Mouse (Mus musculus) kidney, adult 8-10 months (tissue): ENCODE data around the gene Mroh2a.

Source experiments
- DNase-seq, 2 experiments: peaks; one replicate each; pipeline ENCODE4 v3.0.0; 2022

Mroh2a gene

DNA sequence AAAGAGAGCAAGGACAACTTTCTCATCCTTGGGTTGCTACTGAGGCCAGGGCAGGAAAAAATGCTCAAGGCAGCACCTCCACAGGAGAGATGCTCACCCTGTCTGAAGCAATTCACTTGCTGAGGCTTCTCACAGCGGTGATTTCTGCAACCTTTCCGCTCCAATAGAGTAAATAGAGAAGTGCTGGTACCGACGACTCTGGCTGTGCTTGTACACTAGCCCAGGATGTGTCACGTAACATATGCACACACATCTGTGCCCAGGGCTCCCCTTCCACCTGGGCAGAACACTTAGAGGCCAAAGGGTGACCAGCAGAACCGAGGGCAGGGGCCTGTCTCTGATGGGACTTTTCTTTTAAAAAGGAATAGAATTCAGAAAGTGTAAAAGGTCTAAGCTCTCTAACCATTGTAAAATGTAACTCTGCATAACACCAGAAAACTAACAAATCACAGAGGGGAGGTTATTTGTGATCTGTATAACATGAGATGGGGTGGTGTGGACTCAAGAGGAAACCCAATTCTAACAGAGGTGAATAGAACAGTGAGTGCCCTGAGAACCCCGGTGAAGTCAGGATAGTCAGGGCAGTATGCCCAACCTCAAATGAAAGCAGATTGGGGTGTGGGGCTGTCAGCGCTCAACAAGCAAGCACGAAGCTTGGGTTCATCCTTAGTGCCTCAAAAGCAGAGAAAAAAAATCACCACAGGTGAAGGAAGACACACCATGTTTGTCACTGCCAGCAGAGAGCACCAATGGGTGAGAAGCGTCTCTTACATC lies 34.0 kb downstream of the Mroh2a start:
- DNase-seq: no peak

DNA sequence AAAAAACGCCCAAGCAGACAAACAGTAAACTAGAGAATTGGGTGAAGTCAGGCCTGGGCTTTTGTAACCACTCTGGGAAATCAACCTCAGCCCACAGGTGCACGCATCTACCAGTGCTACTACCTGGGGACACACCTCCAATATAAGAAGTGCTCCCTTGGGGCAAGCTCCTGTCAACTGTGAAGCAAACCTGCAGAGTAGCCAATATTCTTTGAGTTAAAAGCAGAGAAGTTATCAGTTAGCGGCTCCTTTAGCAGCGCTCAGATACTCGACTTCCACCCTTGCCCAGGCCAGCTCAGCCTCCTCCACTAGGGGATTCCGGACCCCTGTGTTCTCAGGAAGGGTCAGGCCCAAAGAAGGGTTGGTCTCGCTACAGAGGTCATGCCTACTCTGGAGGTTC lies 34.9 kb downstream of the Mroh2a start:
- no peak for DNase-seq

DNA sequence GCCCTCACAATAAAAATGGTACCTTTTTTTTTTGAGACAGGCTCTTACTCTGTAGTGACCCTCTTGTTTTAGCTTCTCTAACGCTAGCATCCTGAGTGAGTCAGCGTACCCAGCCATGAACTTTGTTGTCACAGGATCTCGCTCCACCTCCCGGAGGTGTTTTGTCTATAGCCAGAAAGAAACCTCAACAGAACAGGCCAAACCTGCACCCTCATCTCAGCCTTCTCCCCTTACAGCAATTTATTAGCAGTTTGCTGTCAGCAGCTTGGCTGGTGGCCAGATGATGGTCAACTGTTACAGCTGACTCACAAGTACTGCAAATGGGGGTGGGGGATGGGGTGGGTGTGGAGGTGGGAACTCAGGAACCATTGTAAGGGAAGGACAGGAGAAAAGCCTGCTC lies 35.5 kb downstream of the Mroh2a start:
- DNase-seq: peak in 1 of 2 experiments; percentile 60

DNA sequence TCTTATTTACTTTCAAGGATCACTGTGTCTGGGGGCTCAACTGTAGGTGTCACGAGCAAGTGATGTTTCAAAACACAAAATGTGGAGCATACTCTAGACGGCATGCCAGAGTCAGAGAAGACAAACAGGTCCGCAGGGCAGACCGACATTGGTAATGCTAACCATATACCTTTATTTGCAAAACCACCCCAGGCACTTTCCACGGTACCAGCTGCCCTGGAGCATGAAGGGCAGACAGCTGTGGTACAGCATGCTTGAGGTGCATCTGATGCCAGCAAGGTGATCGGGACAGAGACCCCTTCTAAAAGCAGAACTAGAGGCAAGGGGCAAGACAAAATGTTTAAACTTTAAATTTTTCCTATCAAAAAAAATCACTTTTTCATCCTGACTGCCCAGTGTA lies 36.2 kb downstream of the Mroh2a start:
- DNase-seq: no peak

DNA sequence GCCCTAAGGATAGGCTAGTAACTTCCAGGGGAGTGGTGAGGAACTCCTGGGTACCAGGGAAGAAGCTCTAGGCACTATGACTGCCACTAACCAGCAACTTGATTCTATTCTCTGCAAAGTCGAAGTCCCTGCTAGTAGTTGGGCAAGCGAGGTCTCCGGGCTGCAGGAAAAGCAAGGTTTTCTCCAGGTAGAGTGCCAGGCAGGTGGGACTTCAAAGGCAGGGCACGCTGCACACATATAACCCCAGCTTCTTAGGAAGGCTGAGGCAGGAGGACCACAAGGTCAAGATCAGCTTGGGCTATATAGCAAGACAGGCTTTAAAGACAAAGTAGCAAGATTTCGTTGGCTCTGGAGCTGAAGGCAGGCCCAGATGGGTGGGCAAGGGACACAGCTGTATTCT lies 37.0 kb downstream of the Mroh2a start:
- DNase-seq: no peak

DNA sequence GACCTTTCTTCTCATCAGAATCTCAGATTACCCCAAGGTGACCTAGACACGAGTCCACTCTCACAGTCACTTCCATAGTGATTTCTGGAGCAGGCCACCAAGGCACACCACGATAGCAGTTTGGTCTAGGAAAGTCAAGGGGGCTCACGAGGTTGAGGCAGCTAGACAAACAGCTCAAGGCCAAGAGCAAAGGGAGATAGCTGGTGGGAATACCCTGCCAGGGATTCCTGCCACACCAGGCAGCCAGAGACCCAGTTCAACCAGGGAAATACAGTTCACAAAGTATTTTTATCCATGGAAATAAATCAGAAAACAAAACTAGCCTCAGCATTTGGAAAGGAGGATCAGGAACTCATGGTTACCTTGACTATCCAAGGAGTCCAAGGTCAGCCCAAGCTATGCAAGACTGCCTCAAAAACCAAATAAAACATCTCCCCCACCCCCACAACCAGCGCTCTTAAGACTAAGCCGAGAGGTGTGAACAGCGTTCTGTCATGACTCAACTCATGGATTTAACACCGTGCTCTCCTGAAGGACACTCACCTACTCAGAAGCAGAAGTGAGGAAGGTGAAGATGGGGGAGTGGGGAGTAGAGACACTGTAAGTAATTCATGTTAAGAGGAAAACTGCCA lies 37.6 kb downstream of the Mroh2a start:
- DNase-seq: no peak

DNA sequence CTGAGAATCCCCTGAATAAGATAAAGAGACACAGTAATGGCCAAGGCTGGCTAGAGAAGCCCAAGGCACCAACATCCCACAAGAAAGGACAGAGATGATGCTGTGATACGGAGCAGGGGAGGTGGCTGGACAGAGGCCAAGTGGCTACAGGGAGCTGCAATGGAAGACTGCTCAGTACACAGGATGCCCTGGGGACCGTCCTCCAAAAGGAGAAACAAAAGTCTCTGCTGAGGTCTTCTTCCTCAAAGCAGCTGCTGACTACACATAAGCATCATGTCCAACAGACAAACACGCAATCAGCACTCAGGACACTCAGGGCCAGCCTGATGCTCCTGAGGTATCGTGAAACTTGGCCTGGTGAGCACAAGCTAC lies 38.1 kb downstream of the Mroh2a start:
- no peak for DNase-seq

DNA sequence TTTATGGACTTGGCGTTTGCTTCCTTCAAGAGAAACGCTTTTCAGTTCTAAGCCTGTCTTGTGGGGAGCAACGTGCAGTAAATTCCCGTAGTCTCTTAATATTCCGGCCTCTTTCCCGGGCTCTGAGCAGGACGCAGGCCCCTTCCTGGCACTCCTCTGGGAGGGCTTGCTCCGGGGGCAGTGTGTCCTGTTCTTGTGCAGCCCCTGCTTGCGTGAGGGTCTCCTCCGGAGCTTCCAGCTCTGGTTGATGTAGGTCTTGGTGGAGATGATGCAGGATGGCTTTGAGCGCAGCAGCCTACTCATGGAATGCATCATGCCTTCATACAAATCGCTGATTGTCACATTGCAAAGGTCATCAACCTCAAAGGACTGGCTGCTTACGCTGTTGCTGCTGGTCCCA lies 39.3 kb downstream of the Mroh2a start:
- no peak for DNase-seq

DNA sequence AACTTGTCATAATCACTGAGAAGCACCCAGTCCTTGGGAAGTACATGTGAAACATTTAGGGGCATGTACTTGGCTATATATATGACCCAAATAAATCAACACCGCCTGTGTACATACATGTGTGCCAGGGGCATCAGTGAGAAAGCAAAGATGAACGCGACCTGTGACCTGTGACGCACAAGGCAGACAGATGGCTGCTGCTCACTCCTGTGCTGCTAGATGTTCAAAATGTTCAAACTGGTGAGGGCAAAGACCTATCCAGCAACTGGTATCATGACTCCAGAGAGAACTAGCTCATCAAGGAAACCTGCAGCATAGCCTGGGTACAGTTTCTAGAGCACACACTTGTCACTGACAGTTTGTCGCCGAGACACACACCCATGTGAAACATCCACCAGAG lies 40.7 kb downstream of the Mroh2a start:
- DNase-seq: no peak

DNA sequence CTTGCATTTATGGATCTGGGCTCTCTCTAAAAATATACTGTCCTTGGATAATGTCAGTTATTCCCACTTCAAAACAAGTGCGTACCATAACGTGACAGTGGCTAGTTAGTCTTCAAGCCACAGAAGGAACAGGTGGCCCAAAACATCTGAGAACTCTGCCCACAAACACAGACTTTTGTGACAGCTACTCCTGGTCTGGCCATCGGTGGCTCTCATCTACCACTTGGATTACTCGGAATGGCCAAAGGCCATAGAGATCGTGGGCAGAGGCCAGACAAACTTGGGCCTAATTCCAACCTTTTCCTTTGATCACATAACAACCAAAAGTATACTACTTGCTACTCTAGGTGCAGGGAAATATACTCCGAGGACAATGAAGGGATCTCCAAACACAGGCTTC lies 41.3 kb downstream of the Mroh2a start:
- DNase-seq: no peak

DNA sequence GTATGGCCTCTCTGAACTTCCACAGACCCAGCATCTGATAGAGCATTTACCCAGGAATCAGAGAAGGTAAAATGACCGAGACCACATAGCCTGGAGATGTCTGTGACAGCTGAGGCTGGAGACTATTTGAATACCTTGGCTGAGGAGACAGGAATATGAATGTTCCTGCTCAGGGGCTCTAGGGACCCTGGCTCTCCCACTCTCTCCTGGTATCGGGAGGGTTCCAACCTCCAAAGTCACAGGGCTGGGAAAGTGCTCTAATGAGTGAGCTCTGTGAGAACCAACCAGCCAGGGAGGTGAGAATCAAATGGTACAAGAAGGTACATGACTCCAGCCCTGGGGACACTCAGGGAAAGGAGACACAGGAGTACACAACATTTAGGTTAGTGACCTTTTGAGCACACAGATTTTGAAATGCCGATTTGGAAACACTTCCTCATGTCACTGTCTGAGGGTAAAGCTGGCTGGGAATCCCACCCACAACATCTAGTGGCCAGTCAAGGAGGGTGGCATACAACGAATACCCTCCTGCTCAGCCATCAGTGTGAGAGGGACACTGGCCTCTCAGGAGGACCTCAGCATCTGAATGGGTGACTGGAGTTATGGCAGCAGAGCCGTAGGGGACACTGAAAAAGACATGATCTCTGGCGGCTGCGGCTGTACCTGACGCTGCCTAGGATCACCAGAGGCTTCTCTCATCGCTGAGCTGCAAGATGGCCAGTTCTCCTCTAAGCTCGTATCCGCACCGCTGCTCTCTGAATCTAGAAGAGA lies 42.9 kb downstream of the Mroh2a start:
- DNase-seq: no peak

DNA sequence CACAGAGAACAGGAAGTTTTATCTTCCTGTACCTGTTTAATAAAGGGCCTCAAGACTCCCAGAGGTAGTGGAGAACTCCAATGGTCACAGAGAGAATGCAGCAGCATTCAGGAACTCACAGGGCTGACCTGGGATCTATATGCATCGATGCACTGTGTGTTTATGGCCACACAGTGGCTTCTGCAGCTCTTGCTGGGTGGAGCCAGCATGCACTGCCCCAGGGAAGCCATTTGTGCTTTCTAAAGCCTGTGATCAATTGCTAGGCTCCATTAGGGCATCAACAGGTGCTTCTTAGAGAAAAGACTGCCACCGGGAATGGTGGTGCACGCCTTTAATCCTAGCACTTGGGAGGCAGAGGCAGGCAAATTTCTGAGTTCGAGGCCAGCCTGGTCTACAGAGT lies 46.1 kb downstream of the Mroh2a start:
- DNase-seq: peak in 1 of 2 experiments; percentile 3

DNA sequence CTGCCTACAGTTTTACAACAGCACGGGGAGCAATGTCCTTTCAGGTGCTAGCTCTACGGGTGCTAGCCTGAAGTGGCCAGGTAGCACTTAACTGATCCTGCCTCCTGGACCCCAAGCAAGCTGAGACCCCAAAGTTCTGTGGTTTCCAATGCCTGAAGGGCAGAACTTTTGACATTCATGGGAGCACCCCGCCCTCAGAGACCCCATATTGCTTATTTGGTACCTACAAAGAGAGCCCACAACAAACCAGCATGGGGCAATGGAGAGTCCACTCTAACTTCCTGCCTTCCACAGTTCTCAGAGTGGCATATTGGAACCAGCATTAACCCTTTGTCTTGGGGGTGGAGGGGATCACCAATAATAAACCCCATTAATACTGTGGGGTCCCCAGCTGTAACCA lies 46.5 kb downstream of the Mroh2a start:
- DNase-seq: no peak

DNA sequence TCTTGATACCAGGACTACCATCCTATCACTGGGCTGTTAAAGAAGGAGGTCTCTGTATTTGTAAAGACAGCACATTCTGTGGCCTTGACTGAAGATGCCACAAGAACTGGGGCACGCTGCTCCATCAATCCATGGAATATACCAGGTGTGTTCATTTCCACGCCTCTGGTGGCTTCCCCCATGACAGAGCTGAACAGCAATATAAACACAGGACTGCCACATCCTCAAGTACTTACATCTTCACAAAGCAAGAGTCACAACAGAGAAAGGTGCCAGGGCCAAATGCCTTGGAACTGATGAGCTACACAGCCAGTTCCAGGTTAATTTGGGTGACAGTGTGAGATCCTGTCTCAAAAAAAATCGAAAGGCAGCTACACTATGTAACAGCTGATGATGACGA lies 47.0 kb downstream of the Mroh2a start:
- DNase-seq: peak in 1 of 2 experiments; percentile 10

DNA sequence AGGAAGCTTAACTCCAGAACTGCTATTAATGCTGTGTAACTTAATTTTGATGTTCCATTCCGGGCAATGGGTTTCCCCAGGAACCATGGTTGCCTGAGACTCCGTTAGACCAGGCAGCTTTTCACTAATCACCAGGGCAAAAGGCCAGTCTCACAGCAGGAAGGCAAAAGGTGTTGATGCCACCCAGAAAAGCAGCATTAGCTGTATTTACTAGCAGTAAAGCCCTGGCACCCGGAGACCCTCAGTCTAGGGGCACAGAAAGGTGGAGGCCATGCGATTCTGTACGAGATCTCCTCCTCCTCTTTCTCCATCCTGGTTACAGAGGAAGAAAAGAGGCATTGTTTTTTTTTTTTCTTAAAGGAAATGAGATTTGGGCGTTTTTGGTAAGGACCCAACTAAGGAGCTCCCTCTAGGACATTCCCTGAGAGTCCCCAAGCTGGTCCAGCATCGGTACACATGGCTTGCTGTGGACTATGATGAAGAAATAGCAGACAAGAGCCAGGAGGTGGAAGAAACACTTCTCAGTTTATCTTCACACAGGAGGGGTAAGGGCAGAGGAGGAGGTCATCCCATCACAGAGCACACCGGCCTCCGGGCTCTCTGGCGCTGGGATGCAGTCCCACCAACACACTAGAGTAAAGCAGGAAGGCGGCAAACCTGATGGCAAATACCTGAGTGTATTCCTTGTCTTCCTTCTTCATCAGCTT lies 47.7 kb downstream of the Mroh2a start:
- DNase-seq: no peak

DNA sequence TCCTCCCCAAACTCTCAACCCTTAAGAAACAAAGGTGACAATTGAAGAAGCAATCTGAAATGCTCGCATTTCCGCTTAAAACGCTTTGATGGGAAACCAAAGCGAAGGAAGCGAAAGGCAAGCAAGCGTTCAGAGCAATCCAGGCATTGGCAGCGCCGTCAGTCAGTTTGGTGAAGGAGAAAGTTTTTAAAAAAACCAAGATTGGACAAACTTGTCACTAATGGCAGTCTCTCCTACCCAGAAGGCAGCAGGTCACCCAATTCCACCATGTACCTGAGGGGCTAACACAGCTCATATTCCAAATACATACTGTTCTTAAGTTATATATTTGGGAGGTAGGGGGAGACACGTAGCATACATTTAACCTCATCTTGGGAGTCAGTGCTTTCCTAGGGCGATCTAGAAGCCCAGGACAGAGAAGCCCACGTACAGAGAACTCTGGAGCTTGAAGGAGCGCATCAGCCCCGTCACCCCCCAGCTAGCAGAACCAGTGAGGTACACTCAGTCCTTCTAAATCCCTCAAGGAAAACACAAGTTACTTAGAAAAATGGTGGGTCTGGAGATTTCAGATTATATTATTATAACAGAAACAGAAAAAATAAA lies 48.4 kb downstream of the Mroh2a start:
- DNase-seq: no peak

DNA sequence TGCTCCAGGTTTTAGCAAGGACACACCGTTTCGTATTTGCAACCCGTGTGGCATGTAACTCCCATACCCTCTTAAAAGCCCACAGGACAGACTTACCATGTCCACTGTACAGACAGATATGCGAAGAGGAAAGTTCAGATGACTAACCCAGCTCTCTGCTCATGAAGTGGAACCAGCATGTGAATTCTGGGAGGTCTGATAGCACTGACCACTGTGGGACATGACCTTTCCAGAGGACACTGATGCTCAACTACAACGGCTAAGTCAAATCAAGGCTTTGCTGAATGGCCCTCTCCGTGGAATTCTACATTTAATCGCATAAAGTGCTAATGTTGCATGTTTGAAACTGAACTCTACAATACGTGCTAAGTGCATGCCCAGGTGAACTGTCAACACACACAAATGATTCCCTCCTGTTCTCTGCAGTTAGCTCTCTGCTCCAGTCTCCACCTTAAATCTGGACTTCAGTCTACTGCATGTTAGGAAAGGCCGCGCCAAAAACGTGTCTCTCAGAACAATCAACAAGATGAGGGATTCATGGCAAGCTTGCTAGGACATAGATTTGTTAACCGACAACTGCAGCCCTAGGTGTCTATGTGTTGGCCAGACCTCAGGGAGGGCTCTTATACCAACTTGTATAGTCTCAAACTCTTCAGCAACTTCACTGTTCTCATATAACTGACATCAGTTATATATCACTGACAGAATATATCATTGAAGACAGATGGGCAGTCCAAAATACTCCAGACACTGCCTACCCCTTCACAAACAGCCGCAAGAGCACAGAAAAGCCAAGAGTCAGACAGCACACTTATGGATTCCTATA lies 49.1 kb downstream of the Mroh2a start:
- DNase-seq: peak in 1 of 2 experiments; percentile 19

DNA sequence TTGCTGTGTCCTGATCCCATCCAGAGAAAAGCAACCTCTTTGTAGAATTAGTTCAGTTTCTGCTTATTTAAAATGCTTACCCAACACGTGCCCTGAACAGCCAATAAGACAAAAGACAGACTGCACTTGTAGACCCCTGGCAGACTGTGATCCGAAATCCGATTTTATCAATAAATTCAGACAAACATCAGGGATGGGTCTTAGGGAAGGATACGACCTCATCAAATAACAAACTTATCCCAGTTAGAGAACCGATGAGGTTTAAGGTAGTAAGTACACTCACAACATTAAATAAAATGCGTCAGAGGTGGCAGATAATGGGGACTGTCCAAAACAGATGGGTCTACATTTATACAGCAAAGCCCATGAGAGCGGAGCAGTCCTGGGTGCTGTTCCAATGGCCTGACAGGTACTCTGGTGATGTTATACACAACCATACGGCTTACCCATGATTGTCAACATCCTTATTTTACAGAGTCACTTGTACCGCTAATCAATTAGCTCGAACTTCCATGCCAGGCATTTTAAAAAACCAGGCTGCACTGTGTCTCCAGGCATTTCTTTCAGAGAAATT lies 49.8 kb downstream of the Mroh2a start:
- peak in 1 of 2 experiments; percentile 50 for DNase-seq

DNA sequence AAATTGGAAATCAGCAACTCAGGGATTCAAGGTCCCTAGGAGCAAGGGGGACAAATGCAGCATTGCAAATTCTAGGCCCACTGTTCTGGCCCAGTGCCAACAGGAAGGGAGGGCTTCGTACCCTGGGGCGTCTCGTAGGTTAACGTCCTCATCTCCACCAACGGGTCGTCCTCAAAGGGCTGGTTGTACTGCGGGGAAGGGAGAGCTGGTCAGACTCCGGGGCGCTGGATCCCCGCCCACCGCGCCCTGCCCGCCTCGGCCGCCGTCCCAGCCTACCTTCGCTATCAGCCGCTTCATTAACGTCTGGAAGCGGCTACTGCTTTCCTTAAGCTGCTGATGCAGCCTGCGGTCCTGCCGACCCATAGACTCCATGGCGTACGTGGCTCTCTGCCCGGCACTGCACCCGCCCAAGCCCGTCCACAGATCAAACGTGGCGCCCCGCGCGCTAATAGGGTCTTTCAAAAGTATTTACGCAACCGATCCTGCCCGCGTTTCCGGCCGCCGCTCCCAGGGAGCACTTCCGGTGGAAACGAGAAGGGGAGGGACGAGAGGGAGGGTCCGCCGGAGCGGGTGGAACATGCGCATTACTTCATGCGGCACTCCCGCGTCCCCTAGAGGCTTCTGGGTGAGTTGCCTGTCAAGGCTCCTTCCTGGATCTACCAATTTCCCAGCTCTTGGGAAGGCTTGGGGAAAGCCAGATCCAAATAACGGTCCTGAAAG lies 50.5 kb downstream of the Mroh2a start, which contains the start of the genes Hjurp and Trpm8:
Gene Hjurp (minus strand): TSS at position 536 of the 720 bp plus-strand sequence.
Gene Trpm8 (plus strand): TSS at position 564 of the 720 bp plus-strand sequence.
- peak; percentile 100 for DNase-seq

DNA sequence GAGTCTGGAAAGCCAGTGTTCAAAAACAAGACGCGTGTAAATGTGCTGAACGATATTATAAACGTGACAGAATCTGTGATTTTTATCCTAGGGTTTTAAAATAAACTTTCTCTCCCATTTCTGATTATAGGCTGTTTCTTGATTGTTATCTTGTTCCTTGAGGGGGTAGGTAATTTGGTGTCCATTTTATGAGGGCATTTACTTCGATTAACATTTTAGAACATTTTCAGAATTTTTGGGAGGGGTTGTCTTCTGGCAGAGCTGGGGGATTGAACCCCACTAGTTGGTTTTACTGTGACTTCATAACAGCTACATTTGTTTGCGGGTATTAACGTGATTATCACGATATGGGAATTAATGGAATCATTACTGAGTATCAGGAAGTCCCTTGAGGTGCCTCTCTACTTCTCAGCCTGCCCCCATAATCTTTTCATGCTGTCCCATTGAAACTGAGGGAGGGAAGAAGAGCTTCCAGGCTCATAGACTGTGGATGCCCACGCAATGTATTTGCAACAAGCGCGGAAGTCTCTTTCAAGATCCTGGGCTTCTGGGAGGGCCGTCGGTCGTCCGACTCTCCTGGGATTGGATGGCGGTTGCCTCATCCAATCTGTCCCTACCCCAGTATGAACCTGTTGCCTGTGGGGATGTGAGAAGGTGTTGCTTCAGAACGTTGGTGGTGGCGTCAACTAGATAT lies 51.2 kb downstream of the Mroh2a start:
- DNase-seq: peak in 1 of 2 experiments; percentile 11
